Mouse (Mus musculus): ENCODE data around the gene Ddx59.

Ddx59 gene

GRCm38 (mm10) chr1:136449541-136449940 lies 34.5 kb downstream of the Ddx59 start:
- DNase-seq, result no peak

GRCm38 (mm10) chr1:136450206-136450605 lies 35.1 kb downstream of the Ddx59 start:
- DNase-seq, result no peak

GRCm38 (mm10) chr1:136452421-136452820 lies 37.4 kb downstream of the Ddx59 start:
- DNase-seq, result no peak

GRCm38 (mm10) chr1:136455756-136456585 lies 40.9 kb downstream of the Ddx59 start:
- no peak for DNase-seq

- DNase-seq, result no peak
Observed at GRCm38 (mm10) chr1:136456741-136457140, 41.7 kb downstream of the Ddx59 start.

GRCm38 (mm10) chr1:136457403-136457802 lies 42.3 kb downstream of the Ddx59 start:
- DNase-seq, result no peak

GRCm38 (mm10) chr1:136458691-136459245 lies 43.7 kb downstream of the Ddx59 start:
- peak; percentile 28 for DNase-seq

GRCm38 (mm10) chr1:136462443-136462842 lies 47.4 kb downstream of the Ddx59 start:
- no peak for DNase-seq

- no peak for DNase-seq
Observed at GRCm38 (mm10) chr1:136465168-136465567, 50.1 kb downstream of the Ddx59 start.

GRCm38 (mm10) chr1:136466143-136466811 lies 51.2 kb downstream of the Ddx59 start, which contains the start of gene Kif14:
TSS of gene Kif14 (plus strand) at chr1:136466343.
- DNase-seq, result peak; percentile 98

GRCm38 (mm10) chr1:136469408-136469807 lies 54.3 kb downstream of the Ddx59 start:
- DNase-seq, result no peak

GRCm38 (mm10) chr1:136470471-136470870 lies 55.4 kb downstream of the Ddx59 start:
- no peak for DNase-seq
